Mouse (Mus musculus): Measurements from ENCODE around the gene Chl1.

- TF ChIP-seq CTCF (IDR thresholded peaks at IDR 0.05; ENCODE audit: low read depth) (no peak), EP300 (optimal IDR thresholded peaks at IDR 0.05) (no peak)
These were observed 2.4 kb upstream of the Chl1 start for GRCm38 (mm10) chr6:103507751-103508575.
